Mouse (Mus musculus) MEL (cell line): ENCODE measurements around the gene Gm49378. TPM values are rescaled to one million over a fixed set of nuclear protein-coding genes. Genes with fewer than 3 reads are reported as not detected.

Experiments used
- BHLHE40 ChIP-seq: IDR thresholded peaks from 2 replicates; pipeline ENCODE4 v1.6.1; 2012; ENCODE audit warnings: low read depth, mild to moderate bottlenecking, inconsistent platforms, low read length, improper control_type of control experiment, borderline replicate concordance
- CHD2 ChIP-seq: IDR thresholded peaks from 2 replicates; pipeline ENCODE4 v1.6.1; 2011; ENCODE audit warnings: low read length, improper control_type of control experiment
- CTCF ChIP-seq, 3 experiments: IDR thresholded peaks in 2 of 3; conservative IDR thresholded peaks in 1 of 3; 2 replicates each; pipeline ENCODE4 v1.5.1; 2011 to 2012; ENCODE audit warnings: low read length in 3 of 3, low read depth in 2 of 3, mild to moderate bottlenecking in 2 of 3, improper control_type of control experiment in 1 of 3, inconsistent platforms in 1 of 3, mixed read lengths in 1 of 3, moderate library complexity in 1 of 3; ENCODE audit not compliant: control insufficient read depth in 1 of 3, insufficient read depth in 1 of 3, poor library complexity in 1 of 3, severe bottlenecking in 1 of 3
- E2F4 ChIP-seq: IDR thresholded peaks from 2 replicates; pipeline ENCODE4 v1.6.1; 2011; ENCODE audit warnings: low read depth, low read length, improper control_type of control experiment, borderline replicate concordance
- EP300 ChIP-seq, 2 experiments: IDR thresholded peaks; 2 replicates each; pipeline ENCODE4 v1.6.1; 2011; ENCODE audit warnings: improper control_type of control experiment in 2 of 2, low read length in 2 of 2, low read depth in 1 of 2, mild to moderate bottlenecking in 1 of 2
- ETS1 ChIP-seq: IDR thresholded peaks from 2 replicates; pipeline ENCODE4 v1.6.1; 2012; ENCODE audit warnings: low read depth, mild to moderate bottlenecking, inconsistent platforms, low read length, improper control_type of control experiment, moderate library complexity
- GABPA ChIP-seq: IDR thresholded peaks from 2 replicates; pipeline ENCODE4 v1.6.1; 2012; ENCODE audit warnings: low read depth, mild to moderate bottlenecking, inconsistent platforms, low read length, improper control_type of control experiment, moderate library complexity
- GATA1 ChIP-seq: IDR thresholded peaks from 2 replicates; pipeline ENCODE4 v1.6.1; 2011; ENCODE audit warnings: low read depth, low read length, improper control_type of control experiment
- HCFC1 ChIP-seq: IDR thresholded peaks from 2 replicates; pipeline ENCODE4 v1.6.1; 2012; ENCODE audit warnings: low read depth, mild to moderate bottlenecking, inconsistent platforms, low read length, improper control_type of control experiment, moderate library complexity
- MAFK ChIP-seq: IDR thresholded peaks from 2 replicates; pipeline ENCODE4 v1.6.1; 2011; ENCODE audit warnings: low read depth, mild to moderate bottlenecking, low read length, improper control_type of control experiment, borderline replicate concordance
- MAZ ChIP-seq: IDR thresholded peaks from 2 replicates; pipeline ENCODE4 v1.6.1; 2012; ENCODE audit warnings: low read depth, mild to moderate bottlenecking, inconsistent platforms, low read length, improper control_type of control experiment
- MEF2A ChIP-seq: IDR thresholded peaks from 2 replicates; pipeline ENCODE4 v1.6.1; 2014; ENCODE audit warnings: low read depth, mild to moderate bottlenecking, inconsistent platforms, low read length, improper control_type of control experiment; ENCODE audit not compliant: poor library complexity, insufficient replicate concordance, severe bottlenecking; ENCODE audit errors: extremely low read depth
- MYB ChIP-seq: IDR thresholded peaks from 2 replicates; pipeline ENCODE4 v1.6.1; 2011; ENCODE audit warnings: mild to moderate bottlenecking, low read depth, low read length, improper control_type of control experiment
- MYC ChIP-seq: IDR thresholded peaks from 2 replicates; pipeline ENCODE4 v1.6.1; 2011; ENCODE audit warnings: low read depth, mild to moderate bottlenecking, low read length, improper control_type of control experiment, moderate library complexity
- NELFE ChIP-seq: IDR thresholded peaks from 2 replicates; pipeline ENCODE4 v1.6.1; 2011; ENCODE audit warnings: low read depth, low read length, improper control_type of control experiment
- POLR2A ChIP-seq, 2 experiments: IDR thresholded peaks; 2 replicates each; pipeline ENCODE4 v1.6.1; 2011 to 2012; ENCODE audit warnings: low read length in 2 of 2, mild to moderate bottlenecking in 2 of 2, control low read depth in 1 of 2, improper control_type of control experiment in 1 of 2, low read depth in 1 of 2, moderate library complexity in 1 of 2; ENCODE audit not compliant: control insufficient read depth in 1 of 2, insufficient read depth in 1 of 2, poor library complexity in 1 of 2
- POLR2AphosphoS2 ChIP-seq: IDR thresholded peaks from 2 replicates; pipeline ENCODE4 v1.6.1; 2011; ENCODE audit warnings: low read length, improper control_type of control experiment
- POLR2AphosphoS5 ChIP-seq: IDR thresholded peaks from 2 replicates; pipeline ENCODE4 v1.6.1; 2012; ENCODE audit warnings: low read depth, borderline replicate concordance, mild to moderate bottlenecking, inconsistent platforms, low read length, moderate library complexity, mixed read lengths
- RCOR1 ChIP-seq: IDR thresholded peaks from 2 replicates; pipeline ENCODE4 v1.6.1; 2012; ENCODE audit warnings: low read depth, mild to moderate bottlenecking, inconsistent platforms, low read length, improper control_type of control experiment
- SIN3A ChIP-seq: IDR thresholded peaks from 2 replicates; pipeline ENCODE4 v1.6.1; 2012; ENCODE audit warnings: low read length, improper control_type of control experiment, inconsistent platforms
- TAL1 ChIP-seq: IDR thresholded peaks from 2 replicates; pipeline ENCODE4 v1.6.1; 2012; ENCODE audit warnings: mild to moderate bottlenecking, inconsistent platforms, low read length, moderate library complexity, mixed read lengths
- TBP ChIP-seq: IDR thresholded peaks from 2 replicates; pipeline ENCODE4 v1.8.0; 2011; ENCODE audit warnings: low read depth, low read length, improper control_type of control experiment
- USF2 ChIP-seq, 2 experiments: IDR thresholded peaks; 2 replicates each; pipeline ENCODE4 v1.6.1; 2011 to 2012; ENCODE audit warnings: improper control_type of control experiment in 2 of 2, low read length in 2 of 2, borderline replicate concordance in 1 of 2, inconsistent platforms in 1 of 2, low read depth in 1 of 2, mild to moderate bottlenecking in 1 of 2; ENCODE audit not compliant: insufficient read depth in 1 of 2
- ZC3H11A ChIP-seq: IDR thresholded peaks from 2 replicates; pipeline ENCODE4 v1.6.1; 2012; ENCODE audit warnings: low read depth, mild to moderate bottlenecking, inconsistent platforms, low read length, improper control_type of control experiment
- ZMIZ1 ChIP-seq: IDR thresholded peaks from 2 replicates; pipeline ENCODE4 v1.6.1; 2012; ENCODE audit warnings: low read depth, mild to moderate bottlenecking, inconsistent platforms, low read length, improper control_type of control experiment, moderate library complexity
- polyA plus RNA-seq, 2 experiments: library from polyadenylated mRNA; stranded (reverse) in 1 of 2; unstranded in 1 of 2; fragments of >175 nt in 1 of 2; fragments of >200 nt in 1 of 2; gene quantifications; 2 replicates each; pipeline versions ENCODE4 v1.2.1 to v1.2.4; 2012; ENCODE audit warnings: low replicate concordance in 2 of 2, low read depth in 1 of 2; ENCODE audit not compliant: insufficient read length in 2 of 2, insufficient read depth in 1 of 2, missing spikeins in 1 of 2
- total RNA-seq: library from RNA; depleted of rRNA; stranded (reverse); fragments of 300-350 nt; gene quantifications from 2 replicates; pipeline ENCODE4 v1.2.3, GENCODE M21; 2012

The Gm49378 gene
- total and polyA plus RNA-seq, 3 experiments, result 4.6 TPM; not detected in 2

- peak; percentile 97 for TF ChIP-seq POLR2AphosphoS2
- TF ChIP-seq TAL1, result no peak
- peak; percentile 79 for TF ChIP-seq HCFC1
- peak; percentile 67; the same call in 1 of the 2 replicates for TF ChIP-seq MAZ
- TF ChIP-seq GATA1, result peak; percentile 84
- TF ChIP-seq CTCF (IDR thresholded peaks at IDR 0.05 in 2 of 3, conservative IDR thresholded peaks at IDR 0.05 in 1 of 3; ENCODE audit: control insufficient read depth in 1 of 3, insufficient read depth in 1 of 3, low read depth in 2 of 3, low read length in 3 of 3, poor library complexity in 1 of 3, severe bottlenecking in 1 of 3), result peak; percentile 81 to 85 (median 84)
- TF ChIP-seq MAFK, result no peak
- TF ChIP-seq TBP, result peak; percentile 52; the same call in 1 of the 2 replicates
- no peak for TF ChIP-seq E2F4
- no peak for TF ChIP-seq RCOR1
- peak in 1 of 2 experiments; percentile 60; a peak in 2 of 4 replicates for TF ChIP-seq POLR2A (IDR thresholded peaks at IDR 0.05; ENCODE audit: control insufficient read depth in 1 of 2, insufficient read depth in 1 of 2, low read depth in 1 of 2, low read length in 2 of 2, poor library complexity in 1 of 2)
- no peak for TF ChIP-seq CHD2
- no peak for TF ChIP-seq MEF2A
- TF ChIP-seq BHLHE40, result 0 out of 2 replicates have a peak, but pooled peaks have one; percentile 8
- TF ChIP-seq EP300 (IDR thresholded peaks at IDR 0.05; ENCODE audit: low read depth in 1 of 2, low read length in 2 of 2), result peak in 1 of 2 experiments; percentile 37; a peak in 2 of 4 replicates
- peak; percentile 74; the same call in 1 of the 2 replicates for TF ChIP-seq ZMIZ1
- peak; percentile 58; the same call in 1 of the 2 replicates for TF ChIP-seq ETS1
- peak; percentile 96 for TF ChIP-seq SIN3A
- no peak for TF ChIP-seq POLR2AphosphoS5
- TF ChIP-seq MYC, result peak; percentile 99
- TF ChIP-seq NELFE, result peak; percentile 51; the same call in 1 of the 2 replicates
- no peak for TF ChIP-seq GABPA
- TF ChIP-seq MYB, result no peak
- 0 out of 2 replicates have a peak, but pooled peaks have one; percentile 31 for TF ChIP-seq ZC3H11A
- TF ChIP-seq USF2 (IDR thresholded peaks at IDR 0.05; ENCODE audit: borderline replicate concordance in 1 of 2, insufficient read depth in 1 of 2, low read depth in 1 of 2, low read length in 2 of 2), result peak; percentile 48 to 86; a peak in 2 of 4 replicates
Observed at GRCm38 (mm10) chr14:55603633-55604576, 33.8 kb downstream of the Gm49378 start (continued).
